Mouse (Mus musculus) heart, adult 9 months (tissue): ENCODE results near the gene Olfr282.
"Not testable (repeated sequence)": the region's sequence is repeated elsewhere in the genome, so short reads cannot be mapped to it uniquely, and the experiment has no call there.

Experiments
- DNase-seq, 2 experiments: peaks; one replicate each; pipeline ENCODE4 v3.0.0; 2022; ENCODE audit warnings: low spot score in 2 of 2

The Olfr282 gene

GRCm38 (mm10) chr15:98430925-98431324 is at the start of gene Olfr282:
TSS of gene Olfr282 (plus strand) at chr15:98431225.
- not testable (repeated sequence) for DNase-seq

GRCm38 (mm10) chr15:98387621-98388020 is 43.4 kb upstream of the Olfr282 start:
- DNase-seq, result no peak

DNA sequence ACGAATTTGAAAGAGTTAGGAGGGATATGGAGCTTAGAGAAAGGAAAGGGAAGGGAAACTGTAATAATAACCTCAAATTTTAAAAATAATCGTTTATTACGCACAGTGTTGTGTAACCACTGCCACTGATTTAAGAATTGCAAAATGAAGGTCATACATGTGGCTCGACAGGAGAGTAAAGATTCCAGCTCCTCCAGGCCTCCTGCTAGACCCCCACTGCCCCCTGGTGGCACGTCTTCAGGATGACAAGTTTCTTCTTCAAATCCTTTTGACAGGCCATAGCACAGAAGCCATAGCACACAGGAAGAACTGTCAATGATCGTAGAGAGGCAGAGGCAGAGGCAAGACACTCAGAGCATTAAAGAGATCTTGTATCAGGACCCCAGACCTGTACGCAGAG is 41.2 kb upstream of the Olfr282 start:
- peak; percentile 29 to 50 for DNase-seq

DNA sequence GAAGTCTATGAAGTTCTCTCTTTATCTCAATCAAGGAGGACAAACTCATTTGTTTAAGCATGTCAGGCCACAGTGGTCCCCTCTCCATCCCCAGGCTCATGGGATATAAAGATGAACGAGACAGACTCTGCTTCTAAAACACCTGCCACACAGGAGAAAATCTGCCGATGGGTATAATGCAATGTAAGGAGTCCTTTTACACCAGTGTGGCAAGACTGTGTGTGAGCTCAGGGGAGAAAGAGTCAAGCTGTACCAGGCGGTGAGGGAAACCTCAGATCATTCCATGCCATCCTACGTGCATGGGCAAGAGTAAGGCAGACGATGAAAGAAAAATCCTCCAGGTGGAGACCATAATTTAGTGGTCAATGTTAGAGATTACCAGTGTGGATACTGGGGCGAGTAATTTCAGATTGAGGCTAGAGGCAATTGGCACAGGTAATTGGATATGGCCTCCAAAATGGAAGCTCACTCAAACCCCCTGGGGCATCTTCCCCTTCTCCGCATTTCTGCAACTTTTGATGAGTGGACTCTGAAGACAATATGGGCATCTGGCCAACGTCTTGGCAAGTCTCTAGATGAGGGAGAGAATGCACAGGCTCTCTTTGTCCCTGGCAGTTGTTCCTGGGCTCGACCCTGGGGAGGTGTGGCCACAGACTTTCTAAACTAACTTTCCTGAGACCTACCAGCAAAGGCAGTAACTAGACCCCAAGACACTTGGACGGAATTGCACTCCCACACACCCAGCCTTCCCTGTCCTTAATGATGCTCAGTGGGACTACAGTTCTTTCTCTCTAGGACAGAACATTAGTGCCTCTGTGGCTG is 39.7 kb upstream of the Olfr282 start:
- DNase-seq, result no peak

DNA sequence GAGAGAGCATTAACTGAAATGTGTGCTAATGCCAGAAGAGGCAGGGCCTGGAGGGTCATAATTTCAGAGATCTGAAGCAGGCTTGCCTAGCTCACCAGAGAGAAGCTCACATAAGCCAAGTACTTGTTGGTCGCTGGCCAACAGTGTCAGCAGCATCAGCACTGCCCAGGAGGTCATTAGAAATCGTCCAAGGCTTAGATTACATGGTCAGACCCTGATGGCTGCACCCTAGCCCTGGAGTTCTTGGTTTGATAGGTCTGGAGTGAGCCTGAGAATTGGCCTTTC is 39.2 kb upstream of the Olfr282 start:
- no peak for DNase-seq

DNA sequence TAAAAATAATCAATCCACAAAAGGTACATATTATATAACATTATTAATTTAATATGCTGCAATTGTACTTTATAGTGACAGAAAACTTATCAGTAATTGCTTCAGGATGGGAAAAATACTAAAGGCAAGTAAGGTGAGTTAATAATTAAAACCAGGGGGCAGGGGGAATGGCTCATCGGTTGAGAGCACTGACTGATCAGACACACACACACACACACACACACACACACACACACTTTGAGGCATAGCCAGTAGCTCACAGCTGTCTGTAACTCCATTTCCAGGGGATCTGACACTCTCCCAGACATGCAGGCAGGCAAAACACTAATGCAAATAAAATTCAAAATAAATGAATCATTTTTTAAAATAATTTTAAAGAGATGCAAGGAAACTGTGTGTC is 33.9 kb upstream of the Olfr282 start:
- no peak for DNase-seq

GRCm38 (mm10) chr15:98402356-98402755 is 28.7 kb upstream of the Olfr282 start:
- DNase-seq, result no peak

DNA sequence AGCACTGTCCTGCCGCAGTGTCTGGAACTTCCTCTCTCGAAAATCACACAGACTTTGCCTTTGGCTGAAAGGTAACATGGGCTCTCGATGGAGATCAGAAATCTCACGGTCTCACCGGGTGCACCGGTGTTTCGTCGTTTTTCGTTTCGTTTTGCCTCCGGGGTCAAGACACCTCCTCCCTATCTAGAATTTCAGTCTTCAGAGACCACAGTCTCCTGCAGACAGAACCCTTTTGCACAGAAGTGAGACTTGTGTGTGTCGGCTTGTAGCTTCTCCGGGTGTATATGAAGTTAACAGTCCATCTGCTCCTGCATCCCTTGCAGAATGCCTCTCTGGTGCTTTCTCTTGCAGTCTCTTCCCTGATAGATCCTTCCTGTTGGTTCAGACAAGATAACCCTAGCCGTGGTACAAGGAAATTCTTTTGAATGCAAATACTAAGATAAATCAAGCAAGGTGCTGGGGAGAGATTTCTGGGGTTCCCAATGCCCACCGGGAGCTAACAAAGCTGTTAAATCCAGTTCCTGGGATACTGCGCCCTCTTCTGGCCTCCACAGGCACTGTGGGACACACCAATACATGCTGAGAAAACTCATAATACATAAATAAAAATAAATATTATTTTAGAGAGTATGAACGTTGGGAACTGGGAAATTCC is 22.5 kb upstream of the Olfr282 start:
- DNase-seq, result no peak

DNA sequence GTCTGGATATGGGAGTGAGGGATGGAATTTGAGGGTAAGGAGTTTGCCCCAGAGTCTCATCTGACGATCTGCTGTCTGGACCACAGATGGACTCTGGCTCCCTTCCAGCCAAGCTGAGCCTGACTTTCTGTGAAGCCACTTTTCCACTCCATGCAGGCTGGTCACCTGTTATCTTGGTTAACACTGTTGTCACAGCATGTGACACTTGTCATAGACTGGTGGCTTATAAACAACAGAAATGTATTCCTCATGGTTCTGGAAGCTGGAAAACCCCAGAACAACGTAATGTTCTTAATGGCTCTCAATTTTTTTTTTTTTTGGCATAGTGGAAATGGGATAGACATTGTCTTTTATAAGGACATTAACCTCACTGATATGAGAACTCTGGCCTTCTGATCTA is 21.4 kb upstream of the Olfr282 start:
- DNase-seq, result no peak

GRCm38 (mm10) chr15:98410249-98410648 is 20.8 kb upstream of the Olfr282 start:
- no peak for DNase-seq

DNA sequence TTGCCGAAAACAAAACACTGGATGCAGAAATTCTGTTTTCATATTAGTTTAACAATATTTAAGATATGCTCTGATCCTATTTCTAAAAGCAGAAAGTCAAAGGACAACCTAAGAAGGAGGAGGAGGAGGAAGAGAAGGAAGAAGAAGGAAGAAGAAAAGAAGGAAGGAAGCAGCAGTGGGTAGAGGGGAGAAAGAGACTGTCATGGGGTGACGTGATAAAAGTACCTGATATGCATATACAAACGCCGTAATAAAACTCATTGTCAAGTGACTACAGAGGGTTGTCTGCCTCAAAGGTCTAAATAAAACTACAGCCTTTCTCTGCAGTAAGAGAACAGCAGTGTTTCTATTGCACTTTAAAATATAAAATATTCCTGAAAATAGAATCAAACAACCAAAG is 15.0 kb upstream of the Olfr282 start:
- DNase-seq, result no peak

GRCm38 (mm10) chr15:98416802-98417201 is 14.2 kb upstream of the Olfr282 start:
- not testable (repeated sequence) for DNase-seq

DNA sequence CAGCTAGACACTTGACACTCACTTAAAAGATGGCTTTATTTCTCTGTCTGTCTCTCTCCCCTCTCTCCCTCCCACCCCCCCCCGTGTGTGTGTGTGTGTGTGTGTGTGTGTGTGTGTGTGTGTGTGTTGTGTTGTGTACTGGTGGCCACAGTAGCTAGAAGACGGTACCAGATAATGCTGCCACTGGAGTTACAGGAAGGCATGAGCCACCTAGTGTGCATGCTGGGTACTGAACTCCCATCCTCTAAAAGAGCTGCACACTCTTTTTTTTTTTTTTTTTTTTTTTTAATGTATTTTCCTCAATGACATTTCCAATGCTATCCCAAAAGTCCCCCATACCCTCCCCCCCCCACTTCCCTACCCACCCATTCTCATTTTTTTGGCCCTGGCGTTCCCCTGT is 13.7 kb upstream of the Olfr282 start:
- DNase-seq, result not testable (repeated sequence)

- no peak for DNase-seq
These were observed 12.9 kb upstream of the Olfr282 start for GRCm38 (mm10) chr15:98418096-98418495.

- DNase-seq, result no peak
These were observed 10.1 kb upstream of the Olfr282 start for GRCm38 (mm10) chr15:98420897-98421296.

DNA sequence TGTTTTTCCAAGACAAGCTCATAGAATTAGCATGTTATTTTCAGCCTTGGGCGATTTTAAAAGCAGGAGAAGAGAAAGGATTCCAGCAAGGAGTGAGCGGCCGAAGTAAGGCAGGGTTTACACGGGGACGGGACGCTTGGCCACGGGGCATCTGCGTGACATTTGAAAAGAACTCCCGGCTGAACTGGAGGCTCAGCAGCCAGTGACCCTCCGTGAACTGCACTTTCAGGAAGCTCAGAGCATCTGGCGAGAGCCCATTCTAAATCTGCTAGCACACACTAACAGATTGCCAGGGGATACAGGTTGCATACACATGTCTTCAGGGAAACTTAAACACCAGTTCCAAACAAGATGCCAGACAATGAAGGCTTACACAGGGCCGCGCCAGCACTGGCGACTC is 6.7 kb upstream of the Olfr282 start:
- no peak for DNase-seq

- DNase-seq, result no peak
These were observed 6.3 kb upstream of the Olfr282 start for GRCm38 (mm10) chr15:98424753-98425152.

GRCm38 (mm10) chr15:98425188-98425587 is 5.8 kb upstream of the Olfr282 start:
- DNase-seq, result no peak

GRCm38 (mm10) chr15:98444561-98444960 is 13.5 kb downstream of the Olfr282 start:
- DNase-seq, result no peak

- peak; percentile 11 to 23 for DNase-seq
These were observed 17.5 kb downstream of the Olfr282 start for GRCm38 (mm10) chr15:98448521-98448920.

GRCm38 (mm10) chr15:98452288-98452687 is 21.3 kb downstream of the Olfr282 start, which contains the start of gene Olfr281:
TSS of gene Olfr281 (plus strand) at chr15:98452588.
- no peak for DNase-seq

GRCm38 (mm10) chr15:98469596-98469995 is 38.6 kb downstream of the Olfr282 start, which contains the start of gene OR5BS1P:
TSS of gene OR5BS1P (plus strand) at chr15:98469896.
- no peak for DNase-seq

GRCm38 (mm10) chr15:98471539-98471938 is 40.5 kb downstream of the Olfr282 start:
- no peak for DNase-seq
